Comparison of ENCODE assay signal across 15 mouse cellular contexts in genomic region chr9:67297236-67297889, GRCm38 (mm10).
A peak's percentile ranks its signal among the peaks of the same experiment; 100 is the strongest.
DNase-seq lines count a peak whose midpoint lies in the region.
"Had no signal": no experiment of that assay in that cellular context is flagged by ENCODE, and none has a peak within 500 bp of the region (broad histone marks: within the 10 kb centered on the region; RNA-seq: fewer than 3 reads in every experiment).

No protein-coding gene starts in this region.

- DNase-seq in lung, adult 18-20 months: peak; percentile 32 to 37
- DNase-seq in lung, postnatal 14 days: no peak
- DNase-seq in forelimb bud, embryonic 11.5 days (ENCODE audit: low read depth, low spot score): peak; percentile 10
- peak; percentile 69 to 73 for DNase-seq in kidney, adult 8-10 months
- peak; percentile 61 to 77 for DNase-seq in kidney, postnatal 25 days
- DNase-seq in adrenal gland, postnatal 25 days: no peak
- DNase-seq in right cerebral cortex, postnatal 36 days (ENCODE audit: low spot score in 2 of 2): no peak
- DNase-seq: adrenal gland, adult 8-10 months; cerebellum, adult 9-10 months; cerebellum, postnatal 36 days; gastrocnemius, postnatal 14 days; heart, postnatal 36 days; right cerebral cortex, adult 18-20 months; thymus, adult 2 months; thymus, postnatal 4 days had no signal

Comparison
In these comparisons a context has a peak if more than half of its experiments do, and no peak if none do; other contexts are left out.
1. DNase-seq: peak in lung, adult 18-20 months (2 of 2), forelimb bud, embryonic 11.5 days (single experiment), kidney, adult 8-10 months (2 of 2) and kidney, postnatal 25 days (2 of 2); none in lung, postnatal 14 days (single experiment), adrenal gland, postnatal 25 days (single experiment) and right cerebral cortex, postnatal 36 days (0 of 2).